Mouse (Mus musculus): ENCODE results near the gene Pde5a.

GRCm38 (mm10) chr3:122708485-122708884 lies 20.3 kb upstream of the Pde5a start:
- TF ChIP-seq CTCF (IDR thresholded peaks at IDR 0.05; ENCODE audit: low read depth) (no peak), EP300 (optimal IDR thresholded peaks at IDR 0.05) (peak; percentile 79)
